Mouse (Mus musculus): ENCODE results near the gene Agpat4.

- no peak for TF ChIP-seq FLI1 (IDR thresholded peaks at IDR 0.05; ENCODE audit: low read length)
- TF ChIP-seq GATA1 (IDR thresholded peaks at IDR 0.05; ENCODE audit: borderline replicate concordance, low read length), result no peak
Observed at GRCm38 (mm10) chr17:12187782-12188181, 69.3 kb downstream of the Agpat4 start.
